Mouse (Mus musculus) CH12.LX (cell line): Measurements from ENCODE around the gene Muc4.

Experiments used
- CTCF ChIP-seq, 2 experiments: IDR thresholded peaks in 1 of 2; conservative IDR thresholded peaks in 1 of 2; 2 replicates each; pipeline ENCODE4 v1.5.1; 2011 to 2012; ENCODE audit warnings: low read depth in 2 of 2, low read length in 2 of 2, improper control_type of control experiment in 1 of 2, inconsistent platforms in 1 of 2, mild to moderate bottlenecking in 1 of 2, moderate library complexity in 1 of 2
- ETS1 ChIP-seq: conservative IDR thresholded peaks from 2 replicates; pipeline ENCODE4 v1.6.1; 2012; ENCODE audit warnings: low read depth, mild to moderate bottlenecking, inconsistent platforms, low read length, improper control_type of control experiment, moderate library complexity
- UBTF ChIP-seq: IDR thresholded peaks from 2 replicates; pipeline ENCODE4 v1.6.1; 2012; ENCODE audit warnings: low read depth, mild to moderate bottlenecking, inconsistent platforms, low read length, improper control_type of control experiment, moderate library complexity
- USF1 ChIP-seq: IDR thresholded peaks from 2 replicates; pipeline ENCODE4 v1.6.1; 2014; ENCODE audit warnings: low read depth, mild to moderate bottlenecking, inconsistent platforms, low read length, improper control_type of control experiment
- USF2 ChIP-seq: conservative IDR thresholded peaks from 2 replicates; pipeline ENCODE4 v1.6.1; 2011; ENCODE audit warnings: low read depth, low read length, improper control_type of control experiment

GRCm38 (mm10) chr16:32723767-32724166, 11.9 kb upstream of the Muc4 start:
- TF ChIP-seq ETS1 (no peak), CTCF (conservative IDR thresholded peaks at IDR 0.05 in 1 of 2, IDR thresholded peaks at IDR 0.05 in 1 of 2; ENCODE audit: low read depth in 2 of 2, low read length in 2 of 2) (no peak), USF2 (no peak), UBTF (no peak), USF1 (no peak)
